Mouse (Mus musculus) cortical plate, adult 2 months (tissue): ENCODE measurements around the gene Mcemp1.

ENCODE experiments used
- CTCF ChIP-seq: fragments of 200-500 bp; IDR thresholded peaks from 2 replicates; pipeline ENCODE4 v1.5.1; 2011; ENCODE audit warnings: mild to moderate bottlenecking, control low read depth, low read length; ENCODE audit not compliant: insufficient read depth; ENCODE audit errors: extremely low read depth
- POLR2A ChIP-seq: fragments of 200-500 bp; IDR thresholded peaks from 2 replicates; pipeline ENCODE4 v1.6.1; 2011; ENCODE audit warnings: mild to moderate bottlenecking, low read length, control low read depth; ENCODE audit not compliant: insufficient read depth; ENCODE audit errors: extremely low read depth

DNA sequence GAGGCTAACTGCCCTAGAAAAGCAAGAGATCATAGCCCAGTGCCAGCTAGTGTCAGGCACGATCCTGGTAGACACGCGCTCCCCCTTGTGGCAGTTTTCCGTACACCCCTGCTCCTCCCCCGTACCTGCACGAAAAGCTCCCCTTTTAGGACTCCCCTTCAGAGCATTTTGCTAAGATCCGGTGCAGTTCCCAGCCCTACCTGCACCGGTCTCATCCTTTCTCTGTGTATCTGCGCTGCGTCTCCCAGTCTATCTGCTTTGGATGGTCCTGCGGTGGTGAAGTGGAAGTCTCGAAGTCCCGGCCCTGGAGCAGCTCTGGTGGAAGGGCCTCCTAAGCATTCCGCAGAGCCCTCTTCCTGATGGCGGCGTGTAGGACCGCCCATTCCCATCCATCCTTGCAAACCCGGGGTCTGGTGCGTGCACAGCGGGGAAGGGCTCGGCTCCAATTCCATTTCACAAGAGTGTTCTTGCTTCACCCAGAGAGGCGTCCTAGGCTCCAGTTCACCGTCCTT lies 6.5 kb downstream of the Mcemp1 start, which contains the start of gene Fcor:
- peak; percentile 67 for TF ChIP-seq POLR2A
- TF ChIP-seq CTCF = peak; percentile 86
